Mouse (Mus musculus): Measurements from ENCODE around the gene Prkag2.
"Not testable (repeated sequence)": the region's sequence is repeated elsewhere in the genome, so short reads cannot be mapped to it uniquely, and the experiment has no call there.

Prkag2 gene

GRCm38 (mm10) chr5:24860635-24861448 lies 239.6 kb downstream of the Prkag2 start:
- peak; percentile 39 to 61 for DNase-seq

GRCm38 (mm10) chr5:24859771-24860540 lies 240.5 kb downstream of the Prkag2 start:
- DNase-seq, result no peak

GRCm38 (mm10) chr5:24854827-24855600 lies 245.4 kb downstream of the Prkag2 start:
- no peak for DNase-seq

- no peak for DNase-seq
Observed at GRCm38 (mm10) chr5:24854256-24854655, 246.2 kb downstream of the Prkag2 start.

GRCm38 (mm10) chr5:24848261-24848660 lies 252.2 kb downstream of the Prkag2 start:
- not testable (repeated sequence) for DNase-seq

- DNase-seq, result no peak
Observed at GRCm38 (mm10) chr5:24843841-24844240, 256.6 kb downstream of the Prkag2 start.

- no peak for DNase-seq
Observed at GRCm38 (mm10) chr5:24843103-24843475, 257.4 kb downstream of the Prkag2 start.

GRCm38 (mm10) chr5:24842274-24843102 lies 258.0 kb downstream of the Prkag2 start, which contains the start of gene Rheb:
Gene Rheb, minus strand, starts transcription at chr5:24842624.
- DNase-seq, result peak; percentile 99

GRCm38 (mm10) chr5:24841662-24842273 lies 258.7 kb downstream of the Prkag2 start:
- DNase-seq, result peak in 1 of 2 experiments; percentile 68

- no peak for DNase-seq
Observed at GRCm38 (mm10) chr5:24840975-24841431, 259.4 kb downstream of the Prkag2 start.

- no peak for DNase-seq
Observed at GRCm38 (mm10) chr5:24834491-24834890, 266.0 kb downstream of the Prkag2 start.

- no peak for DNase-seq
Observed at GRCm38 (mm10) chr5:24831912-24832311, 268.5 kb downstream of the Prkag2 start.

GRCm38 (mm10) chr5:24828446-24828845 lies 272.0 kb downstream of the Prkag2 start:
- no peak for DNase-seq

GRCm38 (mm10) chr5:24827173-24827572 lies 273.3 kb downstream of the Prkag2 start:
- no peak for DNase-seq

- DNase-seq, result no peak
Observed at GRCm38 (mm10) chr5:24826056-24826770, 274.2 kb downstream of the Prkag2 start.

GRCm38 (mm10) chr5:24825365-24826055 lies 274.9 kb downstream of the Prkag2 start:
- peak; percentile 22 to 31 for DNase-seq

GRCm38 (mm10) chr5:24823864-24824405 lies 276.5 kb downstream of the Prkag2 start:
- DNase-seq, result no peak

- DNase-seq, result no peak
Observed at GRCm38 (mm10) chr5:24822781-24823180, 277.7 kb downstream of the Prkag2 start.

- not testable (repeated sequence) for DNase-seq
Observed at GRCm38 (mm10) chr5:24822231-24822630, 278.2 kb downstream of the Prkag2 start.

- no peak for DNase-seq
Observed at GRCm38 (mm10) chr5:24821403-24821841, 279.0 kb downstream of the Prkag2 start.

All from lung, postnatal 4 days (tissue).